Mouse (Mus musculus) natural killer cell, adult 2 months (primary cell): Measurements from ENCODE around the gene Fam186a.
"Not testable (repeated sequence)": the region's sequence is repeated elsewhere in the genome, so short reads cannot be mapped to it uniquely, and the experiment has no call there.

Experiments
- DNase-seq, 2 experiments: peaks; one replicate each; pipeline ENCODE4 v3.0.0; 2022; ENCODE audit warnings: low spot score in 2 of 2

Gene Fam186a

DNA sequence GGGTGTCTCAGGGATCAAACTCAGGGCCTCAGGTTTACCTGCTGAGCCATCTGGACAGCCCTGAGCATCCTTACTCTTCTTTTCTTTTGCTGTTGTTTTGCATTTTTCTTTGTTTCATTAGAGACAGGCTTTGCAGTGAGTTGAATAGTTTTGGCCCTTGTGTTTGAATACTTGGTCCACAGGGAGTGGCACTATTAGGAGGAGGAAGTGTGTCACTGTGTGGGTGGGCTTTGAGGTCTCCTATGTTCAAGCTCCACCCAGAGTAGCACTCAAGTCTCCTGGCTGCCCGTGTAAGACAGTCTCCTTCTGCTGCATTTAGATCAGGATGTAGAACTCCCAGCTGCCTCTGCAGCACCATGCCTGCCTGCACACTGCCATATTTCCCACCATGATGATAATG is 32.4 kb downstream of the Fam186a start:
- no peak for DNase-seq

DNA sequence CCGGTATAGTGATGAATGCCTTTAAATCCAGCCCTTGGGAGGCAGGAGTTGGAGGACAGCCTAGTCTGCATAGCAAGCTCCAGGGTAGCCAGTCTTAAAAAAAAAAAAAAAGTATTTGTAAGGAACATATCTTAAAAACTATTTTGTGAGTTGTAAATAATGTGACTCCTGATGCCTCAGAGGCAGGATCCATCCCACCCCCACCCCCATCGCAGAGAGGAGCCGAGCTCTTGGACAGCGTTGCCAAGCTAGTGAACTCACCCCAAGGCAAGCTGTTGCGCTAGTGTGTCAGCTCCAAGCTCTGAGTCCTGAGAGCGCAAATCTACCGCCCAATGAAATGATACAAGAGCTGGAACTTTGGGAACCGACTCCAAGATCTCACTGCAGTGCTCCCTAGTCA is 35.6 kb downstream of the Fam186a start:
- DNase-seq = no peak

DNA sequence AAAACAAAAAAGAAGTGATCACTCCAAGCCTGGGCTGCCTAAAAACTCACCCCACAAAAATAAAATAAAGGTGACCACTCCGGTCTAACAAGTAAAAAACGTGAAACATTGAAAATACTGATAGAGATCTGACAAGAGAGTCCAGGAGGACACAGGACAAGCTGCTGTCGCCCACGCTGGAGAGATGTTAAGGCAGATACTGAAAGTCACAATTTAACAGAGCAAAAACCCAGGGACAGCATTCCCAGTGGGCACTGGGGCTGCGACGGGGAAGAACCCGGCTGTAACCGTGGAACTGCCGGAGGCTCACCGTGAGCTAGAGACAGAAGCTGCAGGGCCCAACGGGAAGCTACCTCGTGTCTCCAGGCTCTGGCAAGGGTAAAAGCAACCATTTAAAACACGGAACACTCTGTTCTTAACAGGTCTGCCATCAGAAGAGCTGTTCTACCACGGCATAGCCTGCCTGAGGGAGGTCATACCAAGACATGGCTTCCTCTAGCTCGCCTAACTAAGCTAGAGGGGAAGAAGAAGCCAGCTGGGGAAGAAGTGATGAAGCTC is 47.2 kb downstream of the Fam186a start:
- no peak for DNase-seq

DNA sequence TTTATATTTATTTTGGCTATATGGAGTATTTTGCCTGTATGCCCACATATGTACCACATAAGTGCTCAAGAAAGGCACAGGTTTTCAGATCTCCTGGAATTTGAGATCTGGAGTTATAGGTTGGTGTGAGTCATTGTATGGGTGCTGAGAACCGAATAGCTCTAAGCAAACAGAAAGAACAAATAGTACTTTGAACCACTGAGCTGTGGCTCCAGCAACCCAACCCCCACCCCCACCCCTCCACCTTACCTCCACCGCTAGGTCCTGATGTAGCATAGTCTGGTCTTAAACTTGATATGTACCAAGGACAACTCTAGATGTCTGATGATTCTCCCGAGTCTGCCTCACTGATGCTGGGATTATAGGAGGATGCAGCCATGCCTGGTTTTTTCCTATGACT is 49.6 kb downstream of the Fam186a start:
- no peak for DNase-seq

DNA sequence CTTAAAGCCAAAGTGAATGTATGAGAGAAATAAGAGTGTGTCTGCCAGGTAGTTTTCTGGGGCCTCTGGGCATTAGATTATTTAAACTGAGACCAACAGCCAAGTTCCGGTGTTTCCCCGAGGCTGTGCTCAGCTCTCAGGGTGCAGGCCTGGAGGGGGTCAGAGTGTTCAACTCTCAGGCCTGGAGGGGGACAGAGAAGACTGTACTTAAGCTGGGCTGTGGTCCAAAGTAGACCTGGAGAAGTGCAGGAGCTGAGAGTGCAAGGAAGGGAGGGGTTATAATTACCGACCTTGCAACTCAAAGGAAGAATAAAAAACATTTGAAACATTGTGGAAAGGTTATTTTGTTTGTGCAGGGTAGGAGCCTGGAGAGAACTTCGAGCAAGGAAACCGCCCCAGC is 52.2 kb downstream of the Fam186a start:
- DNase-seq = no peak

DNA sequence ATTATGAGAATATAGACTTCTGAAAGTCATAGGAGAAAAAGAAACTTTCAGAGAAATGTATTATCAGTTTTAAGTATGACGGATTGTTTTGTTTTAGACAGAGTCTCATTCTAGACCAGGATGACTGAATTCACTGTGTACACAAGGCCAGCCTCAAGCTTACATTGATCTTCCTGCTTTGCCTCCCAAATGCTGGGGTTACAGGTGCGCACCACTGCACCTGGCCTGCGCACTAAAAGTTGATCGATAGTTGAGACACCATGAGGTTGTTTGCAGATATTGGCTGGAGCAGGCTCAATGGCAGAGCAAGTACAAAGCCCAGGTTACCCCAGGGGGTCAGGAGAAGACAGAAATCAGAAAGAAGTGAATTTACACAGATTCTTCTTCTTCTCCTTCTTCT is 55.1 kb downstream of the Fam186a start:
- no peak for DNase-seq

DNA sequence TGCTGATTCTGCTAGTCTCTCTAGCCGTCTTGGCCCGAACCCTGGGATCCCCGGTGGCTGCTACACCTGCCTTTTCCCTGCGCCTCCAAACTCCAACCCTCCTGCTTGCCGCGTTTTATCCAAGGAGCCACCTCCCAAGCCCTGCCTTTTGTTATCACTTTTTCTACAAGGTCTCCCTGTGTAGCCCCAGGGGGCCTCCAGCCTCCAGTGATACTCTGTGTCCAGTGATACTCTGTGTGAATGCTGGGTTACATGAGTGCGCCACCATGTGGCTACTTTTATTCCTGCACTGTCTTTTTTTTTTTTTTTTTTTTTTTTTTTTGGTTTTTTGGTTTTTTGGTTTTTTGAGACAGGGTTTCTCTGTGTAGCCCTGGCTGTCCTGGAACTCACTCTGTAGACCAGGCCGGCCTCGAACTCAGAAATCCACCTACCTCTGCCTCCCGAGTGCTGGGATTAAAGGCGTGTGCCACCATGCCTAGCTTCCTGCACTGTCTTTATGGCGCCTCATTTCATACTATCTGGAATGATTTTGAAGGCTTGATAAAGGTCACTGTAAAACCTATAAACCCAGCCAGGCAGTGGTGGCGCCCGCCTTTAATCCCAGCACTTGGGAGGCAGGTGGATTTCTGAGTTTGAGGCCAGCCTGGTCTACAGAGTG is 57.4 kb downstream of the Fam186a start:
- DNase-seq = peak in 1 of 2 experiments; percentile 4

DNA sequence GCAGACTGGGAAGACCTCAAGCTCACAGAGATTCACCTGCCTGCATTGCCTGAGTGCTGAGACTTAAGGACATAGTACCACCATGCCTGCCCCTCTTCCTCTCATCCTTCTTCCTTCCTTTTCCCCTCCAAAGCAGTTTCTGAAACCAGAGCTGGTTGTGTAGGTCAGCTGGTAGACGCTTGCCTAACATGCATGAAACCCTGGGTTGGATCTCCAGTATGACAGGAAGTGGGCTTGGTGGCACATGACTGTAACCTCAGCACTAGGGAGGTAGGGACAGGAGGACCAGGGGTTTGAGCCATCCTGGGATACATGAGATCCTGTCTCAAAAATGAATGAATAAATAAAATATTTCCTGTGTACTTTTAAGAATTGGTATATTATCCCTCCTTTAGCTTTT is 59.3 kb downstream of the Fam186a start:
- no peak for DNase-seq

DNA sequence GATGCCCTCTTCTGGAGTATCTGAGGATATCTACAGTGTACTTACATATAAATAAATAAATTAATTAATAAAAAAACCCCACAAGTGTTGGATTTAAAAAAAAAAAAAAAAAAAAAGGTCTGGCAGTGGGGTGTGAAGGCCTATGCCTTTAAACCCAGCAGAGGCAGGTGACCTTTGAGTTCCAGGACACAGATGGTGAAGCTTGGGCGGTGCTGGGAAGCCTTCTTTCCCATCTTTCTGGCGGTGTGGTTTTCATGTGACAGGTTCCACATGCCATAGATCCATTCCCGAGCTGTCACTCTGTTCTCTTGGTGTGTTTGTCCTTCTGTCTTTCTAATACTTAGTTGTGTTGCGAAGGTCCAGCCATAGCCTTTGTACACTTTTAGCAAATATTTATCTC is 59.8 kb downstream of the Fam186a start:
- DNase-seq = no peak

DNA sequence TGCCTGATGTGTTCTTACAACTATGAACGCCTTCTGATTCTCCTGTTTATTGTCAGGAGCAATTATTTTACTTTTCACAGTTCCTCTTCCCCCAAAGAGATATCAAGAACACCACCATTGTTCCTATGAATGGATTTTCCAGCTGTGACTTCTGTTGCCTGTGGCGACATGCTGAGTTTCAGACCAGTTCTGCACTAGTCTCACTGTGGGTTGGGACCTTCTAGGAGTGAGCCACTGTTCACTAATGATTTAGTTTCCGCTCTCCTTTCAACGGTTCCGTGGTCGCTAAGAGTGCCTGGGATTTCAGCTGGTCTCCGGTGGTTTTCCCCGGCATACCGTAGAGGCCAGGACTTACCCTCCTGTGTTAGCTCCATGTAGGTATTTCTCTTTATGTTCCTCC is 62.0 kb downstream of the Fam186a start:
- no peak for DNase-seq

DNA sequence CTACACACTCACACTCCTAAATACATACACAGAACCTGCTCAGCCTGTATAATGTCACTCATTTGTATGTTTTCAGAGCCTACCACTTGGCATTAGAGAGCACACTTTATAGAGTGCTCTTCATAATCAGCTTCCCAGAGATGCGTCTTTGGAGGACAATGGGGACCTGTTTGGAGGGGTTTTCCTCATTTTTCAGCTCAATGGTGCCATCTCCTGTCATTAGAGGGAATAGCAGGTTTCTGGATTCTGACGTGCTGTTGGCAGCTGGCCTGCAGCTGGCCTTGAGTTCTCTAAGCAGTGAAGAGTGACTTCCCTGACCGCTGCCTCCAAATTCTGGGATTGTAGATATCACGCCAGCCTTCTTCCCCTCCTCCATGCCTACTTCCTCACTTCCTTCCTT is 62.5 kb downstream of the Fam186a start:
- peak in 1 of 2 experiments; percentile 27 for DNase-seq

DNA sequence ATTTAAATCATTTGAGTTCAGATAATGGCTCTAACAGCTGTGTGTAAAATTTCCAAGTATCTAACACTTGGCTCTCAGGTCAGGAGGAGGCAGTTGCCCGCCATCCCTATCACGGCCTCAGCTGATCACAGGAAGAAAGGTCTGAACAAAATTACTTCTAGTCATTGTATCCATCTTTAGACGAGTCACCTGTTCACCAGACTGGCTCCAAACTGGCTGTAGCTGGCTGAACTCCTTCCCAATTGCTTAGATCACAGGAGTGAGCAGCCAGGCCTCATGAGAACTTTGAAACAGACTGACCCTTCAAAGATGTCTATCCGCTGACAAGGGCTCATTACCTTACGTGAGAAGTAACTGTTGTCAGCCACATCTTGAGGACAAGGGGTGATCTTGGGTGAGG is 63.6 kb downstream of the Fam186a start:
- no peak for DNase-seq

DNA sequence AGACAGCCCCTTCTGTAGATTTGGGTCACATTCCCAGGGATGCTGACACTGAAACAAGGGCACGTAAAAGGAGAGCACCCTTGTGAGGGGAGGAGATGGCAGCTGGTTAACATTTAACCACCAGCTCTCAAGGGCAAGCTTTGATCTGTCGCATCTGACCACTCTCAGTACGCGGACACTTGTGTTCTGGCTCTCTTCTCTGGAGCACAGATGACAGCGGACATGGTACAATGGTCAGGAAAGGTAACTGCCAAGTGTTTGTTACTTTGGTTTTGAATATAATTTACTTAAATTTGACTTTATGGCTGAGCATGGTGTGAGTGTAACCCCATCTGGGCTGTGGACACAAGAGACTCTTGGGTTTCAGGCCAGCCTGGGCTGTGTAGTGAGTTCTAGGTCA is 64.1 kb downstream of the Fam186a start:
- no peak for DNase-seq

DNA sequence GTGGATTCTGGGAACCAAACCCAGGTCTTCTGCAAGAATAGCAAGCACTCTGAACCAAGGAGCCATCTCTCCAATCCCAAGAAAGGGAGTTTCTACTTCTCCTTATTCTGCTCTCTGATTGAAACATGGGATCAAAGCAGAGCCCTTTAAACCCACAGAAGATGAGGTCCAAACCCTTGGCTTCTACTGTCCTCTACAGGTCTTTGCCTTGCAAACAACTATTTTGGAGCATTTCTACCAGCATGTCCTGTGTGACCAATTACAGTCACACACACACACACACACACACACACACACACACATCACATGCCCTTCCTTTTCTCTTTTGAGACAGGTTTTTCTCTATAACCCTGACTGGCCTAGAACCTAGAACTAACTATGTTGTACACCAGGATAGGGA is 70.2 kb downstream of the Fam186a start:
- DNase-seq = no peak

DNA sequence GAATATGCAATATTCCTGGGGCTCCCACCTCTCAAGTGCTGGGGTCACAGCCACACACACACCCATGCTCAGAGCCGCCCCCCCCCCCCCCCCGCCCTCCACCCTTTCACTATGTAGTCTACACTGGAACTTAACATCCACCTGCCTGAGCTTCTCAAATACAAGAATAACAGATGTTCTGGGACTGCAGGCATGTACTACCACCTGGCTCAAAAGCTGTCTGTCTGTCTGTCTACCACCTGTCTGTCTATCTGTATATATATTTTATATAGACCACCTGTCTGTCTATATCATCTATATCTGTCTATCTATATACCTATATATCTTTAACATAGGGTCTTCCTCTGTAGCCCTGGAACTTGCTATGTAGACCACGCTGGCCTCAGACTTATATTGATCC is 75.5 kb downstream of the Fam186a start:
- no peak for DNase-seq

DNA sequence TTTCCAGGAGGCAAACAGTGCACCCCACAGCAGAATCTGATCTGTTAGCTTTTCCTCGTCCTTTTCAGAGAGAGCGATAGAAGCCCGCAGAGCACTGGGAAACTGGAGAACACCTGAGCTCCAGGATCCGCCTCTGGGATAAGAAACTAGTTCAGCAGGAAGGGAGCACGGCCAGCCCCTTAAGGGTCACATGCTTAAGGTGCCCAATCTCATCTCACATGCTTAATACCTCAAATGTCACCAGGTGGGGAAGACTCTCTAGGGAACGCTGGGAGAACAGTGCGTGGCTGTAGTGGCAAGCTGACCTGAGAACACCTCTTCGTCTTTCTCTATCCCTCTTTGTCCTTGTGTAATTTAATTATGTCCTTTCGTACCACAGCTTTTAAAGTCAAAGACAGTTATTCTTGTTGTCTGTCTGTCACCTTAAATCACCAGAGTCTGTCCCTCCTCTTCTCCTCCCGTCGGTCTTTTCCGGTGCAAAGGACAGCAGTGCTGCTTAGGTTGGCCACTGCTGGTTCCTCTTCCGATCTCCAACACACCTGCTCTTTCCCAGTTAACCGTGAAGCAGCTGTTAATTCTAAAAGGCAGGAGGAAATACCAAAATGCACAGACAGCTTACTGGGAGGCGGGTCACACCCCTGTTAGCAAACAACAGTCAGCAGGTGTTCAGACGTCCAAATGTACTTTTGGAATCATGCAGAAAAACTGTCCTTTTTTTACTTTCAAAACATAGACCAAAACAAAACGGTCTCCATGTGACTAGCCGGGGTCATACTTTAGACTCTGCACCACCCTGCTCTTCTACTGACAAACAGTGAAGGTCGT is 76.2 kb downstream of the Fam186a start:
- peak in 1 of 2 experiments; percentile 29 for DNase-seq

DNA sequence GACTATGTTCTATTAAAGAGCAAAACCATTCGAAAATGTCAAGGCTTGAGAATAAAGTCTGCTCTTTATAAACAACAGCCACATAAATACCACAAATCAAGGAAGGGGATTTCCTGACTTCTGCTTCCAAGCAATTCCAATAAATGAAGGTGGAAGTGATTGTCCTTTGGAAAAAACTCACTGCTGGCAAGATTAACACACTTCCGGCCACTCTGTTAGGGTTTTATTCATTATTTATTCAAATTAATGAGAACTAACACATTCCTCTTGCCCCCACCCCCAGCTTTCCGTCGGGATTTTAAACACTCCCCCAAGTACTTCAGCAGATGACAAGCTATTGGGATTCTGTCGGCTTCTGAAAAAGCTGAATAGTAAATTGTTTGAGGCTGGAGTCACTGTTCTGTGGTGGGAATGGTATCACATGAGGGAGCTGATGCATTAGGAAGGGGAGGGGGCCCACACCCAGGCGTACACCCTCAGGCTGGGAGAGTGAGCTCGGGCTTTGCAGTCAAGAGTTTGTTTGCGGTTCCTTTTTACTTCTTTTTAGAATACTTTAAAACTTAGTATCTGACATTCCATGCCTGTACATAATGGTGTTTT is 77.5 kb downstream of the Fam186a start:
- DNase-seq = no peak

DNA sequence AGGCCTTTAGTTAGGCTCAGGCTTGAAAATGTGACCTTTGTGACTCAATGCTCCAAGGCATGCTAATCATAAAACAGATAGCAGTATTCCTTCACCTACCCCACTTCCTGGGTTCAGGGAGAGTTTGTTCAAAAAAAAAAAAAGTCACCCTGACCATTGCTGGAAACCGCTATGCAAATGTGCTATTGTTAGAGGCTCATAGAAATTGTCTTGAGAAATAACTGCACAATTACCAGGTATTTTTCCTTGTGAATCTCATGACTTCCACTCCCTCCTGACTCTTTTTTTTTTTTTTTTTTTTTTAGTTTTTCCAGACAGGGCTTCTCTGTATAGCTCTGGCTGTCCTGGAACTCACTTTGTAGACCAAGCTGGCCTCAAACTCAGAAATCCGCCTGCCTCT is 79.7 kb downstream of the Fam186a start:
- not testable (repeated sequence) for DNase-seq

DNA sequence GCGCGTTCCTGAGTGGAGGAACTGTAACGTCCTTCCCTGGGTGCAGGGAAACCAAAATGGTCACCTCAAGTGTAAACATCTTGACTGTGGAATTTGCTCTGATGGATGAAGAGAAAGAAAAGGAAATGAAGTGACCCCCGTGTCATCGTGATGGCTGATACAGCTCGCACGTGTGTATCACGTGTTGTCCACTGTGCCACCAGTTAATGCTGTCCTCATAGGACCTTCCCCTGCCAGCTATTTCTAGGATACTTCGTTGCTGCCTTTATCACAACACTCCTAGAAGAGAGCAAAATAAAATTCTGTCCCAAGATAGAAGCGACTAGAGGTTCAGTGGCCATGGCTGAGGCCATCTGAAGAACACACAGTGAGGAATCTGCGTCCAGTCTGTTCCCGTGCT is 82.8 kb downstream of the Fam186a start:
- DNase-seq = no peak

DNA sequence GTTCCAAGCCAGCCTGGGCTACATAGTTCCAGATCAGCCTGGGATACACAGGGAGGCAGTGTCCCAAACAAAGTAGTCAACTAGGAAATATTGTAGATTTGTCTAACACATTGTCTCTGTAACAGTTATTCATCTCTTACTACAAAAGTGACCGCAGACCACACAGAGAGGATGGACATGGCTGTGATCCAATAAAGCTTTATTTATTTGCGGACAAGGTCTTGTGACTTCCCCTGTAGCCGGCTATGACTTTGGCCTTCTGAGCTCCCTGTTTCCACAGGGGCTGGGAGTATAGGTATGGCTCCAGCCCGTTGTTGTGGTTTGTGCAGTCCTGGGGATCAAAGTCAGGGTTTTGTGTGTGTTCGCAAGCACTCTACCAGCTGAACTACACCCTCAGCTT is 88.3 kb downstream of the Fam186a start:
- no peak for DNase-seq

DNA sequence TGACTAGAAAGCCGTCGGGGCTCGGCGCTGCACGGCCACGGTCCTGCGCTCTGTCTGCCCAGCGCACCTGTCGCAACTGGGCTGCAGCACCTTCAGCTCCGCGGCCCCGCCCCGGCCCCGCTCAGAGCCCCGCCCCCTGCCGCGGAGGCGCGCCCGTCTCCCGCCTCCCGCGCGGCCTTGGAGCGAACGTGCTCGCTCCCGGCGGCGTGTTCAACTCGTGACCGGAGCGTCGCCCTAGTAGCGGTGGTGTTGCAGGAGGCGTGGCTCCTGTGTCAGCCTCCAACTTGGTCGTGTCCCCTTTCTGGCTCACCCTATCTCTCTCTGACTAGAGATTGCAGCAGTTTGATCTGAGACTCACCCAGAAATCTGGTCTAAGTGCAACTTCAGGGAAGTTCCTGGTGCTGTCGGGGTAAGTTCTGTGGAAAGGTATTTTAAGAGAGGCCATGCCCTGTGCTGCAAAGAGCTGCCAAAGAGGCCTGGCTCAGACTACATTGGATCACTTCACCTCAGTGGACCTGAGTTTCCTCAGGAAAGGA is 91.5 kb downstream of the Fam186a start, which contains the start of gene Lima1:
Gene Lima1, minus strand, starts transcription at position 123 of the 536 bp plus-strand sequence.
- peak; percentile 64 to 83 for DNase-seq

DNA sequence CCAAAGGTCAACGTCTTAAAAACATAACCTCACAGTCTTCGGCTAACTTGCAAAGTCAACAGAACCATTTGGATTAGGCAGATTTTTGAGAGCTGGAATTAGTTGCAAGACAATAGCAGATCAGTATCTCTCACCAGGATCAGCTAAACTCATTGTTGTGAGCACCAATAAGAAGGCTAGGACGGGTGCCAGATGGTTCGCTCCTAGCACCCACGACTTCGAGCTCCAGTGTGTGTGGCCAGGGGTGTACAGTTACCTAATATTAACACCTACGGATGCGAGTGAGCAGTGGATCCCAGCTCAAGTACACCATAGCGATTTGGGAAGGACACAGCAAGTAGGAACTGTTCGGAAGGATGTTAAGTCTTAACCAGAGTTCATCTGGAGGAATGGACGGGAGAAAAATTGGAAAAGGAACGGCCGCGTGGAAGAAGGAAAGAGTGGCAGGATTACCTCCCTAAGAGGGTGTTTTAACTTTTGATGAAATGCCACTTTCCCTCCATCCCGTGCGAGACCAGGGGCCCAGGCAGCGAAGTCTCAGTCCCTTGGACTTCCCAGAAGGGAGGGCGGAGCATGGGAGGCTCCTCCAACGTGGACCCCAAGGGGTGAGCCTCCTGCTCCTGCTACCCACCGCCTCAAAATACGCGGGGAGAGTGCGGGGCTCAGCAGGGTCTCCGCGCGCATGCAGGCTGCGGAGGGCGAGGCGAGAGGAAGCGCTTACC is 92.1 kb downstream of the Fam186a start:
- DNase-seq = no peak
